Mouse (Mus musculus): ENCODE measurements around the gene Tnfaip8l2. TPM values are rescaled to one million over a fixed set of nuclear protein-coding genes. Genes with fewer than 3 reads are reported as not detected.
A peak's percentile ranks its signal among the peaks of the same experiment; 100 is the strongest.

The Tnfaip8l2 gene
- polyA plus RNA-seq, 2 experiments = 4.9 to 6.1 TPM

DNA sequence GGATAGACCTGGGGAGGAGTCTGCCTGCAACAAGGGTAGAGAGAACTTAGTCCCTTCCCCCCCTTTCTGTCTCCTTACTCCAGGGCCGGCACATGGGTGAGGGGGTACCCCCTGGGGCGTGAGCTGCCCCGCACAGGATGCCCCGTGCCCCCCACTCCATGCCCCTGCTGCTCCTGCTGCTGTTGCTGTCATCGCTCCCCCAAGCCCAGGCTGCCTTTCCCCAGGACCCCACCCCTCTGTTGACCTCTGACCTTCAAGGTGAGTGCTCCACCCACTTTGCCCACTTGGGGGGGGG is 22.0 kb upstream of the Tnfaip8l2 start:
- DNase-seq (ENCODE audit: low read depth in 3 of 3, low spot score in 3 of 3) (no peak), ATAC-seq (ENCODE audit: insufficient read depth) (no peak)
- no peaks in the 10 kb centered on the region for H3K9me3 ChIP-seq (ENCODE audit: control insufficient read depth, low read length)
- H3K36me3 ChIP-seq (replicated peaks; ENCODE audit: control insufficient read depth, insufficient read depth, low read depth) = no peaks in the 10 kb centered on the region
- peaks cover 33% of the 10 kb centered on the region for H3K27me3 ChIP-seq (ENCODE audit: control insufficient read depth, insufficient read depth, low read length)
- WGBS (ENCODE audit: insufficient replicate concordance) = 80% methylated on average over 4 of the region's 5 CpGs
- no peak overlapping the region for H3K4me3 ChIP-seq (ENCODE audit: insufficient read depth in 1 of 2, low read depth in 2 of 2, low read length in 2 of 2)
- no peak overlapping the region for H3K9ac ChIP-seq (replicated peaks)
- TF ChIP-seq CTCF (IDR thresholded peaks at IDR 0.05; ENCODE audit: low read depth) = no peak
- no peak for TF ChIP-seq EP300 (IDR thresholded peaks at IDR 0.05; ENCODE audit: low read depth)
- H3K4me1 ChIP-seq (replicated peaks; ENCODE audit: control insufficient read depth in 2 of 2, insufficient read depth in 2 of 2, low read length in 1 of 2) = peaks cover 2 to 4% of the 10 kb centered on the region in 2 experiments; a peak in 2 of 4 replicates
- no peak overlapping the region for H3K27ac ChIP-seq
- no peak overlapping the region for H3K4me2 ChIP-seq (ENCODE audit: low read depth)

GRCm38 (mm10) chr3:95163419-95164255 is 21.5 kb upstream of the Tnfaip8l2 start:
- ATAC-seq (ENCODE audit: insufficient read depth) = no peak
- Histone ChIP-seq H3K36me3 (replicated peaks; ENCODE audit: control insufficient read depth, insufficient read depth, low read depth) (no peaks in the 10 kb centered on the region), H3K27ac (no peak overlapping the region), H3K4me3 (ENCODE audit: insufficient read depth in 1 of 2, low read depth in 2 of 2, low read length in 2 of 2) (no peak overlapping the region), H3K9me3 (ENCODE audit: control insufficient read depth, low read length) (no peaks in the 10 kb centered on the region), H3K4me1 (replicated peaks; ENCODE audit: control insufficient read depth in 2 of 2, insufficient read depth in 2 of 2, low read length in 1 of 2) (peaks cover 2 to 4% of the 10 kb centered on the region in 2 experiments; a peak in 2 of 4 replicates), H3K4me2 (ENCODE audit: low read depth) (no peak overlapping the region), H3K9ac (replicated peaks) (no peak overlapping the region), H3K27me3 (ENCODE audit: control insufficient read depth, insufficient read depth, low read length) (peaks cover 33% of the 10 kb centered on the region)
- WGBS (ENCODE audit: insufficient replicate concordance) = 55% methylated on average over 11 of the region's 11 CpGs
- no peak for DNase-seq (ENCODE audit: low read depth in 3 of 3, low spot score in 3 of 3)
- TF ChIP-seq CTCF (IDR thresholded peaks at IDR 0.05; ENCODE audit: low read depth) = no peak
- no peak for TF ChIP-seq EP300 (IDR thresholded peaks at IDR 0.05; ENCODE audit: low read depth)

- Histone ChIP-seq H3K4me2 (ENCODE audit: low read depth) (no peak overlapping the region), H3K9ac (replicated peaks) (no peak overlapping the region), H3K4me1 (replicated peaks; ENCODE audit: control insufficient read depth in 2 of 2, insufficient read depth in 2 of 2, low read length in 1 of 2) (peaks cover 2 to 4% of the 10 kb centered on the region in 2 experiments; a peak in 2 of 4 replicates), H3K4me3 (ENCODE audit: insufficient read depth in 1 of 2, low read depth in 2 of 2, low read length in 2 of 2) (no peak overlapping the region), H3K27ac (no peak overlapping the region), H3K9me3 (ENCODE audit: control insufficient read depth, low read length) (no peaks in the 10 kb centered on the region), H3K36me3 (replicated peaks; ENCODE audit: control insufficient read depth, insufficient read depth, low read depth) (no peaks in the 10 kb centered on the region), H3K27me3 (ENCODE audit: control insufficient read depth, insufficient read depth, low read length) (peaks cover 33% of the 10 kb centered on the region)
- no peak for DNase-seq (ENCODE audit: low read depth in 3 of 3, low spot score in 3 of 3)
- 66% methylated on average over 2 of the region's 2 CpGs for WGBS (ENCODE audit: insufficient replicate concordance)
- no peak for TF ChIP-seq CTCF (IDR thresholded peaks at IDR 0.05; ENCODE audit: low read depth)
- TF ChIP-seq EP300 (IDR thresholded peaks at IDR 0.05; ENCODE audit: low read depth) = no peak
- no peak for ATAC-seq (ENCODE audit: insufficient read depth)
These were observed 20.1 kb upstream of the Tnfaip8l2 start for GRCm38 (mm10) chr3:95162345-95162628.

GRCm38 (mm10) chr3:95161618-95162344 is 19.6 kb upstream of the Tnfaip8l2 start:
- H3K9me3 ChIP-seq (ENCODE audit: control insufficient read depth, low read length) = no peaks in the 10 kb centered on the region
- WGBS (ENCODE audit: insufficient replicate concordance) = 15% methylated on average over 9 of the region's 9 CpGs
- H3K27me3 ChIP-seq (ENCODE audit: control insufficient read depth, insufficient read depth, low read length) = peaks cover 33% of the 10 kb centered on the region

GRCm38 (mm10) chr3:95161041-95161551 is 18.9 kb upstream of the Tnfaip8l2 start:
- Histone ChIP-seq H3K27ac (no peak overlapping the region), H3K27me3 (ENCODE audit: control insufficient read depth, insufficient read depth, low read length) (peaks cover 33% of the 10 kb centered on the region), H3K36me3 (replicated peaks; ENCODE audit: control insufficient read depth, insufficient read depth, low read depth) (no peaks in the 10 kb centered on the region), H3K9me3 (ENCODE audit: control insufficient read depth, low read length) (no peaks in the 10 kb centered on the region), H3K4me3 (ENCODE audit: insufficient read depth in 1 of 2, low read depth in 2 of 2, low read length in 2 of 2) (peak overlapping the region; percentile 59 to 70), H3K4me1 (replicated peaks; ENCODE audit: control insufficient read depth in 2 of 2, insufficient read depth in 2 of 2, low read length in 1 of 2) (peaks cover 2 to 4% of the 10 kb centered on the region in 2 experiments; a peak in 2 of 4 replicates), H3K9ac (replicated peaks) (no peak overlapping the region; the same call in 1 of the 2 replicates), H3K4me2 (ENCODE audit: low read depth) (peak overlapping the region; percentile 89)
- ATAC-seq (ENCODE audit: insufficient read depth) = no peak
- no peak for DNase-seq (ENCODE audit: low read depth in 3 of 3, low spot score in 3 of 3)
- no peak for TF ChIP-seq CTCF (IDR thresholded peaks at IDR 0.05; ENCODE audit: low read depth)
- TF ChIP-seq EP300 (IDR thresholded peaks at IDR 0.05; ENCODE audit: low read depth) = no peak
- 3% methylated on average over 30 of the region's 30 CpGs for WGBS (ENCODE audit: insufficient replicate concordance)

More at GRCm38 (mm10) chr3:95161618-95162344, 19.6 kb upstream of the Tnfaip8l2 start:
- H3K4me1 ChIP-seq (replicated peaks; ENCODE audit: control insufficient read depth in 2 of 2, insufficient read depth in 2 of 2, low read length in 1 of 2) = peaks cover 2 to 4% of the 10 kb centered on the region in 2 experiments; a peak in 2 of 4 replicates
- H3K4me2 ChIP-seq (ENCODE audit: low read depth) = peak overlapping the region; percentile 89; the same call in 1 of the 2 replicates
- H3K4me3 ChIP-seq (ENCODE audit: insufficient read depth in 1 of 2, low read depth in 2 of 2, low read length in 2 of 2) = peak overlapping the region in 1 of 2 experiments; percentile 59; a peak in 1 of 4 replicates
- DNase-seq (ENCODE audit: low read depth in 3 of 3, low spot score in 3 of 3) (no peak), ATAC-seq (ENCODE audit: insufficient read depth) (no peak)
- H3K27ac ChIP-seq = no peak overlapping the region
- H3K36me3 ChIP-seq (replicated peaks; ENCODE audit: control insufficient read depth, insufficient read depth, low read depth) = no peaks in the 10 kb centered on the region
- no peak for TF ChIP-seq EP300 (IDR thresholded peaks at IDR 0.05; ENCODE audit: low read depth)
- TF ChIP-seq CTCF (IDR thresholded peaks at IDR 0.05; ENCODE audit: low read depth) = no peak
- H3K9ac ChIP-seq (replicated peaks) = no peak overlapping the region

All from liver, embryonic 14.5 days (tissue).